Mouse (Mus musculus) midbrain, embryonic 11.5 days (tissue): ENCODE data around the gene Ywhah. TPM values are rescaled to one million over a fixed set of nuclear protein-coding genes. Genes with fewer than 3 reads are reported as not detected.
A peak's percentile ranks its signal among the peaks of the same experiment; 100 is the strongest.

Experiments used
- ATAC-seq: fragments of 200-750 bp; cut with Nextera tagmentation; 2 replicates; pipeline ENCODE4 v1.8.0; 2017; ENCODE audit warnings: moderate TSS enrichment, moderate library complexity; ENCODE audit not compliant: low FRiP score
- DNase-seq: peaks from one replicate; pipeline ENCODE4 v3.0.0; 2015; ENCODE audit warnings: low spot score; ENCODE audit errors: missing footprints
- H3K27ac ChIP-seq: fragments of 300-500 bp; sonication (generic); 2 replicates; pipeline ENCODE4 v1.5.1; 2014; ENCODE audit warnings: low read depth, low read length
- H3K27me3 ChIP-seq: fragments of 300-500 bp; sonication (generic); 2 replicates; pipeline ENCODE4 v1.6.1; 2014; ENCODE audit warnings: mild to moderate bottlenecking, low read length, moderate library complexity, mixed read lengths; ENCODE audit not compliant: control insufficient read depth, insufficient read depth
- H3K36me3 ChIP-seq: fragments of 300-500 bp; sonication (generic); 2 replicates; pipeline ENCODE4 v1.6.1; 2014; ENCODE audit warnings: mild to moderate bottlenecking, low read length, moderate library complexity, mixed read lengths; ENCODE audit not compliant: control insufficient read depth, insufficient read depth
- H3K4me1 ChIP-seq: fragments of 300-500 bp; sonication (generic); 2 replicates; pipeline ENCODE4 v1.6.1; 2014; ENCODE audit warnings: low read length; ENCODE audit not compliant: control insufficient read depth, insufficient read depth
- H3K4me2 ChIP-seq: fragments of 300-500 bp; sonication (generic); 2 replicates; pipeline ENCODE4 v1.6.1; 2014; ENCODE audit warnings: mild to moderate bottlenecking, moderate library complexity
- H3K4me3 ChIP-seq: fragments of 300-500 bp; sonication (generic); 2 replicates; pipeline ENCODE4 v1.5.1; 2014; ENCODE audit warnings: low read depth, low read length
- H3K9ac ChIP-seq: fragments of 300-500 bp; sonication (generic); 2 replicates; pipeline ENCODE4 v1.6.1; 2014; ENCODE audit warnings: low read length
- H3K9me3 ChIP-seq: fragments of 300-500 bp; sonication (generic); 2 replicates; pipeline ENCODE4 v1.6.1; 2016; ENCODE audit warnings: low read length; ENCODE audit not compliant: control insufficient read depth
- WGBS: fragments of 180-500 bp; shearing (Covaris S2); extraction: QIAGEN DNeasy Blood & Tissue Kit; methylation state at CpG from one replicate; pipeline ENCODE4 v1.1.7; 2014; 5-methylcytosine and 5-hydroxymethylcytosine counted together
- polyA plus RNA-seq: library from polyadenylated mRNA; unstranded; fragments of >200 nt; fragmentation: Nextera tagmentation; extraction: Ambion mirVana; gene quantifications from 2 replicates; pipeline ENCODE4 v1.2.1, GENCODE M21; 2014

Gene Ywhah
- polyA plus RNA-seq, 1 experiment from 2014 or later, result 487 TPM

DNA sequence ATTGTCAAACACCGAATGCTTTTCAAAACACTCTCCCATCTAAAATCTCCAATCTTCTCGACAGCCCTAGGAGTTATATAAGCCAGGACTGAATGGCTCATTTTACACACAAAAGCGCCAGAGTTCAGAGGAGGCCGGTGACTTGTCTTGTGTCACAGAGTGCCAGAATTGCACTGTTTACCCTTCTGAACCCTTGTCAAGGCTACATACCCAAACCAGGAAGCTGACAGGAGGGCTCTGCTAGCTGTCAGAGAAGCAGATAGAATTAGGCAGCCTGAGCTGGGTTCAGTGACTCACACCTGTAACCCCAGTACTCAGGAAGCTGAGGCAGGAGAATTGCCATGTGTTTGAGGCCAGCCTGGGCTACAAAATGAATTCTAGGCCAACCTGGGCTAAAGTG, 11.2 kb upstream of the Ywhah start:
- Histone ChIP-seq H3K4me1 (peaks cover 24% of the 10 kb centered on the region), H3K9me3 (no peaks in the 10 kb centered on the region), H3K27ac (no peak overlapping the region), H3K27me3 (no peaks in the 10 kb centered on the region), H3K4me2 (no peak overlapping the region), H3K36me3 (no peaks in the 10 kb centered on the region), H3K9ac (no peak overlapping the region), H3K4me3 (no peak overlapping the region)
- 69% methylated on average over 4 of the region's 4 CpGs for WGBS
- ATAC-seq (no peak), DNase-seq (no peak)

DNA sequence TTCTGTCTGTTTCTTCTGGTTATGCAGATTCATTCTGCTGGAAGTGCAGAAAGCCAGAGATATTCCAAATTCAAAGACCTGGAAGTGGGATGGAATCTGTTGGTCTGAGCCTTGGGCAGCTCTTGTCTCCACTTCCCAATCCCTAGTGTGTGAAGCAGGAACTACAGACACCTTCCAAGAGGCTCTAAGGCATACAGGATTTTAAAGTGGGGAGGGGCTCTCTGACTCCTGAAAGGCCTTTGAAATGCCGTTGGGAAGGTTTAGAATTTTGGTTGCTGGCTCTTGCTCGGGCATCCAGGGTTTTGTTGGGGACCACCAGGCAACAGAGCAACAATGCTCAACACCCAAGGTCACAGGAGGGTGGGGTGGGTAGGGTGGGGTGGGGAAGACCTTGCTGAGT, 9.3 kb upstream of the Ywhah start:
- no peaks in the 10 kb centered on the region for H3K9me3 ChIP-seq
- no peak for ATAC-seq
- H3K4me2 ChIP-seq, result no peak overlapping the region
- 76% methylated on average over 2 of the region's 2 CpGs for WGBS
- H3K36me3 ChIP-seq, result no peaks in the 10 kb centered on the region
- no peak overlapping the region for H3K4me3 ChIP-seq
- no peak overlapping the region for H3K9ac ChIP-seq
- no peak overlapping the region for H3K27ac ChIP-seq
- DNase-seq, result no peak
- H3K27me3 ChIP-seq, result no peaks in the 10 kb centered on the region
- H3K4me1 ChIP-seq, result peaks cover 24% of the 10 kb centered on the region

DNA sequence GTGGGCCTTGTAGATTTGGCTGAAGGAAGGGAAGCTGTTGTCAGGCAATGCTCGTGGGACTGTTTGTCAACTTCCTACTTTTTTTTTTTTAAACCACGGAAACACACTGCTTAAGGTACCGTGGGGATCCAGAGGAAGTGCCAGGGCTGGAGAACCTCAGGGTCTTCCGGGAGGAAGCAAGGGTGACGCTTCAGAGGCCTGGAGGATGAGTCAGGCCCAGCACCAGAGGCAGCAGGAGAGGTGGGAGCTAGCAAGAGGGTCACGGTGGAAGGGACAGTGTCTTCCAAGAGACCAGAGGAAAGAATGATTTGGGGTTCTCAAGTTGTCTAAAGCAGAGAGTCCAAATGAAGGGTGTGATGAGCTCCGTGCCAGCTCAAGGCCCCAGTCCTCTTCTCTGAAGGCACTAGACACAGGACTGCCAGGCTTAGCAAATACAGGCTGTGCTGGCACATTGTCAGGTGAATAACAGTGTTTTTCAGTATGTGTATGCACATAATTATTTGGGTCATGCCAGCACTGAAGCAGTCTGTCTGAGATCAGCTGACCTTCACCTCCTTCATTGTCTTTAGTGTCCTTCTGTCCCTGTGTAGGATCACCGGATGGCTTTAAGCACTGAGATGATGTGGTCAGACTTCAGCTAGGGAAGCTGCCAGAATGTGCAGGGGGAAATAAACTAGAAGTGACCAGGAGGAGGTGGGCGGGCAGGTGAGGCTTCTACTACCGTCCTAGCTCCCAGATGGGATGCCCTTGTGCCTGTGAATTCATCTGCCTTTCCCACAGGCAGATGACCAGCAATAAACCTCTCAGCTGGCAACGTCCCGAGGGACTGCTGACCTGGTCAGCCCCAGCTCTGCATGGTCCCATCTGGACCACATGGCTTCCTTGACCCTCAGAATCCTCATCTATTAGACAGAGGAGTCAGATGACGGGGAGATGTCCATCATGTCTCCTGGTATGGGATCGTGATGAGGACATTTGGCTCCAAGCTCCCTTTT, 8.5 kb upstream of the Ywhah start:
- no peak; the same call in 1 of the 2 replicates for ATAC-seq
- WGBS, result 72% methylated on average over 14 of the region's 14 CpGs
- H3K9ac ChIP-seq, result 0 out of 2 replicates have a peak overlapping the region, but pooled peaks have one; percentile 21
- H3K36me3 ChIP-seq, result no peaks in the 10 kb centered on the region
- no peak overlapping the region for H3K4me3 ChIP-seq
- peak; percentile 86 for DNase-seq
- peaks cover 24% of the 10 kb centered on the region for H3K4me1 ChIP-seq
- H3K4me2 ChIP-seq, result peak overlapping the region; percentile 32; the same call in 1 of the 2 replicates
- H3K27me3 ChIP-seq, result no peaks in the 10 kb centered on the region
- no peak overlapping the region; the same call in 1 of the 2 replicates for H3K27ac ChIP-seq
- no peaks in the 10 kb centered on the region for H3K9me3 ChIP-seq

DNA sequence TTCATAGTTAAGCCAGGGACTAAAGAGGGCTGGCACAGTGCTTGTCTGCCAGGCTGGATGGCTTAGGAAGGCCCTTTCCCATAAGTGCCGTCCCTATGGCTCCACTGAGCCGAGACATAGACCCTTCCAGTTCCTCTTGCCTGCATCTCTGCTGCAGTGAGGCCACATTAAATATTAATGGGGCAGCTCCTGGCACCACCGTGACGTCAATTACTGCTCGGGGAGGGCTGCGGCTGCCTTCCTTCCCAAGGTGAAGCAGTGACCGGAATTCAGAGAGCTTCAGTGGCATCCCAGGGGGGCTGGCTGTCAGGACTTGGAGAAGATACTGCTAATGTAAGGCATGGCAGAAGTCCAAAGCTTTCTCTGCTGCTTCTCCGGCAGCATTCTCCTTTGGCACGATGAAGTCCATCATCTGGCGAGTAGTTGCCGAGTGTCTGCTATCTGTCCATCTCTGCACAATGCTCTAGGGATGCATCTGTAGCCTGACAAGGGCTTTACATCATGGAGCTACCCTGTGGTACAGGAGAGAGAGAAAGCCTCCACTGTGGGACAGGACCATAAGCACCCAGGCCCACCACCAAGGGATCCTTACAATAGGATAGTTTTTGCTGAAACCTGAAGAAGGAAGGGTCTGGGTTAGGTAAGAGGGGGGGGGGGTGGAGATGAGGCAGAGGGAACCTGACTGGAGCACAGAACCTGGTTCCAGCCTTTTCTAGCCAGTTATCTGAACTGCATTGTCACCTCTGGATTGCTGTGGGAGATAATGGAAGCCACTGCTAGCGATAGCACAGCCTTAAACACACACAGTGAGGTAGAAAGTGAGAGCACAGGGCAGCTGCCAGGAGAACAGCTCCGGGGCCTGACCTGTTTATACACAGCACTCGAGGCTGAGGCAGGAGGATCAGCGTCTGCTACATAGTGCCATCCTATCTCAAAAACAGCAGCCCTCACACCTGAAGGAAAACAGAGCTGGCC, 7.2 kb upstream of the Ywhah start:
- Histone ChIP-seq H3K27me3 (no peaks in the 10 kb centered on the region), H3K9ac (no peak overlapping the region; the same call in 1 of the 2 replicates), H3K4me2 (peak overlapping the region; percentile 32; the same call in 1 of the 2 replicates), H3K9me3 (no peaks in the 10 kb centered on the region), H3K36me3 (no peaks in the 10 kb centered on the region), H3K27ac (peak overlapping the region; percentile 77), H3K4me3 (no peak overlapping the region), H3K4me1 (peaks cover 21% of the 10 kb centered on the region)
- ATAC-seq (peak; percentile 70), DNase-seq (peak; percentile 92)
- 34% methylated on average over 15 of the region's 15 CpGs for WGBS

DNA sequence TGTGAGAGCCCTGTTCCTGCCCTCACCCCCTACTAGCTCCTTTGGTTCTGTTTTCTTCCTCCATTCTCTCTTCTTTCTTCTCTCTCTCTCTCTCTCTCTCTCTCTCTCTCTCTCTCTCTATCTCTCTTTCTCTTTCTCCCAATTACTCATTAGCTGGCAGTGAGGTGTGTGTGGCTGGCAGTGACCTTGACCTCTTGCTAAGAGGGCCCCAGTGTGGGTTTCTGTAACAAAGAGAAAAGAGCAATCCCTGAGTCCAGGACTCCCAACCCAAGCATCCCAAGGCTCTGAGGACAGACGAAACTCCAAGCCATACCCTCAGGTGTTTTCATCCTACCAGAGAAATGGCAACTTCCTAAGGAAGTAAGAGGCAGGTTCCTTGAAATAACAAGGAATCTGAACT, 4.5 kb upstream of the Ywhah start:
- Histone ChIP-seq H3K9me3 (no peaks in the 10 kb centered on the region), H3K36me3 (no peaks in the 10 kb centered on the region), H3K9ac (no peak overlapping the region), H3K27me3 (no peaks in the 10 kb centered on the region), H3K4me3 (no peak overlapping the region), H3K4me2 (no peak overlapping the region), H3K27ac (no peak overlapping the region), H3K4me1 (peaks cover 21% of the 10 kb centered on the region)
- DNase-seq (no peak), ATAC-seq (no peak)
- 82% methylated on average over 1 of the region's 1 CpGs for WGBS

- Histone ChIP-seq H3K9ac (no peak overlapping the region), H3K4me3 (no peak overlapping the region), H3K9me3 (no peaks in the 10 kb centered on the region), H3K27me3 (no peaks in the 10 kb centered on the region), H3K4me1 (peaks cover 22% of the 10 kb centered on the region), H3K27ac (no peak overlapping the region), H3K4me2 (no peak overlapping the region), H3K36me3 (no peaks in the 10 kb centered on the region)
- WGBS, result 80% methylated on average over 5 of the region's 5 CpGs
- DNase-seq (no peak), ATAC-seq (no peak)
These were observed 3.0 kb upstream of the Ywhah start for GRCm38 (mm10) chr5:33015579-33015978.

GRCm38 (mm10) chr5:33018189-33018560, 441 bp upstream of the Ywhah start:
- Histone ChIP-seq H3K27ac (peak overlapping the region; percentile 87), H3K4me3 (peak overlapping the region; percentile 87), H3K27me3 (no peaks in the 10 kb centered on the region), H3K4me2 (peak overlapping the region; percentile 82), H3K9ac (peak overlapping the region; percentile 91), H3K9me3 (no peaks in the 10 kb centered on the region), H3K4me1 (peaks cover 17% of the 10 kb centered on the region), H3K36me3 (no peaks in the 10 kb centered on the region)
- WGBS, result 5% methylated on average over 11 of the region's 15 CpGs
- ATAC-seq (peak; percentile 72), DNase-seq (no peak)

DNA sequence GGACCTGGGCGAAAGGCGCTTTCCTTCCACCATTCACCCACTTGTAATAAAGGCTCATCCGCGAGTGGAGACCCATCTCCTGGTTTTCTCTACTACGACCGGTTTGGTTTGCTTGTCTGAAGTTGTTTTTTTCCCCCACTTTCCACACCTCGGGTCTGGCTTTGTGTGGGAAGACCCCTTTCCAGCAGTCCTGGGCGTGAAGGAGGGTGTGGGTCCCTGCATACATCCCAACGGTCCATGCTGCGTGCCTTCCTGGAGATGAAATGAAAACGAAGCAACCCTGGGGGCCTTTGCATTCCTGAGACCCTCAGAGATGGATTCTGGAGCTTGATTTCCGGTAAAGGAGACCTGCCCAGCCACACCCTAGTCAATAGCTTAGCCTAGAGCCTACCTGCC, 808 bp downstream of the Ywhah start:
- Histone ChIP-seq H3K27me3 (no peaks in the 10 kb centered on the region), H3K4me3 (peak overlapping the region; percentile 87), H3K27ac (peak overlapping the region; percentile 99), H3K9ac (peak overlapping the region; percentile 97), H3K4me2 (peak overlapping the region; percentile 66), H3K4me1 (peaks cover 17% of the 10 kb centered on the region), H3K9me3 (no peaks in the 10 kb centered on the region), H3K36me3 (no peaks in the 10 kb centered on the region)
- WGBS, result 0% methylated on average over 12 of the region's 12 CpGs
- ATAC-seq, result no peak
- DNase-seq, result peak; percentile 94
